Comparison of ENCODE assay signal across 13 mouse cellular contexts in genomic region chr10:37667031-37667745, GRCm38 (mm10).
DNase-seq lines count a peak whose midpoint lies in the region; ATAC-seq and TF ChIP-seq lines count a peak whose summit lies in the region.
"Had no signal": no experiment of that assay in that cellular context is flagged by ENCODE, and none has a peak within 500 bp of the region (broad histone marks: within the 10 kb centered on the region; RNA-seq: fewer than 3 reads in every experiment).

No protein-coding gene starts in this region.

- no peaks in the 10 kb centered on the region for H3K36me3 ChIP-seq in neural tube, embryonic 15.5 days
- H3K36me3 ChIP-seq in embryonic facial prominence, embryonic 11.5 days (replicated peaks; ENCODE audit: control insufficient read depth, insufficient read depth, low read depth, low read length) = no peaks in the 10 kb centered on the region
- no peaks in the 10 kb centered on the region for H3K36me3 ChIP-seq in hindbrain, embryonic 15.5 days
- no peaks in the 10 kb centered on the region for H3K36me3 ChIP-seq in neural tube, embryonic 13.5 days
- H3K36me3 ChIP-seq: embryonic facial prominence, embryonic 13.5 days; liver, embryonic 13.5 days had no signal

- peaks cover 6% of the 10 kb centered on the region for H3K4me1 ChIP-seq in neural tube, embryonic 15.5 days
- H3K4me1 ChIP-seq in embryonic facial prominence, embryonic 11.5 days (ENCODE audit: control insufficient read depth, insufficient read depth, low read length) = no peaks in the 10 kb centered on the region
- 0 out of 2 replicates have a peak, but pooled peaks cover 6% of the 10 kb centered on the region for H3K4me1 ChIP-seq in hindbrain, embryonic 15.5 days (replicated peaks)
- H3K4me1 ChIP-seq in neural tube, embryonic 13.5 days (replicated peaks) = peaks cover 17% of the 10 kb centered on the region
- H3K4me1 ChIP-seq in cerebellum, adult 2 months (ENCODE audit: control insufficient read depth, insufficient read depth, low read length) = peaks cover 2% of the 10 kb centered on the region; the same call in 1 of the 2 replicates
- H3K4me1 ChIP-seq: embryonic facial prominence, embryonic 13.5 days; liver, embryonic 13.5 days had no signal

- TF ChIP-seq CTCF in cerebellum, adult 2 months (IDR thresholded peaks at IDR 0.05; ENCODE audit: borderline replicate concordance, insufficient read depth, low read depth, low read length) = no peak

- DNase-seq in neural tube, embryonic 10.5 days (ENCODE audit: extremely low spot score, low spot score) = peak; percentile 39
- DNase-seq in embryonic facial prominence, embryonic 11.5 days (ENCODE audit: low spot score) = no peak
- no peak for DNase-seq in urinary bladder, adult 18-20 months (ENCODE audit: low spot score in 2 of 2)
- no peak for DNase-seq in cerebellum, adult 2 months
- no peak for DNase-seq in left cerebral cortex, postnatal 10 days (ENCODE audit: extremely low spot score in 1 of 2, low spot score in 2 of 2)
- DNase-seq: cerebellum, adult 8-10 months; liver, embryonic 13.5 days had no signal

- no peak overlapping the region for H3K4me2 ChIP-seq in neural tube, embryonic 15.5 days
- no peak overlapping the region for H3K4me2 ChIP-seq in embryonic facial prominence, embryonic 11.5 days (ENCODE audit: low read depth, low read length)
- H3K4me2 ChIP-seq in hindbrain, embryonic 15.5 days = no peak overlapping the region
- no peak overlapping the region for H3K4me2 ChIP-seq in neural tube, embryonic 13.5 days
- H3K4me2 ChIP-seq: embryonic facial prominence, embryonic 13.5 days; liver, embryonic 13.5 days had no signal

- 16% methylated on average over 7 of the region's 7 CpGs for WGBS in neural tube, embryonic 15.5 days
- WGBS in embryonic facial prominence, embryonic 11.5 days = 47% methylated on average over 7 of the region's 7 CpGs
- 18% methylated on average over 7 of the region's 7 CpGs for WGBS in hindbrain, embryonic 15.5 days
- 13% methylated on average over 7 of the region's 7 CpGs for WGBS in neural tube, embryonic 13.5 days
- WGBS in cerebellum, adult 2 months = 63% methylated on average over 7 of the region's 7 CpGs

- H3K27ac ChIP-seq in neural tube, embryonic 15.5 days (replicated peaks) = no peak overlapping the region
- no peak overlapping the region for H3K27ac ChIP-seq in embryonic facial prominence, embryonic 11.5 days (replicated peaks; ENCODE audit: low read depth, low read length)
- H3K27ac ChIP-seq in hindbrain, embryonic 15.5 days (replicated peaks) = no peak overlapping the region
- no peak overlapping the region for H3K27ac ChIP-seq in neural tube, embryonic 13.5 days (replicated peaks)
- H3K27ac ChIP-seq in cerebellum, adult 2 months (ENCODE audit: insufficient read depth, low read length) = no peak overlapping the region
- H3K27ac ChIP-seq: embryonic facial prominence, embryonic 13.5 days; kidney, postnatal 0 days; liver, embryonic 13.5 days had no signal

- intact Hi-C loops in left cerebral cortex, postnatal 10 days (cut with DNase I) = no loop called here

- no peak overlapping the region for H3K4me3 ChIP-seq in neural tube, embryonic 15.5 days (replicated peaks)
- no peak overlapping the region for H3K4me3 ChIP-seq in embryonic facial prominence, embryonic 11.5 days (ENCODE audit: low read depth, low read length)
- H3K4me3 ChIP-seq in hindbrain, embryonic 15.5 days = no peak overlapping the region
- no peak overlapping the region for H3K4me3 ChIP-seq in neural tube, embryonic 13.5 days
- H3K4me3 ChIP-seq in cerebellum, adult 2 months (replicated peaks; ENCODE audit: insufficient read depth, low read depth, low read length) = no peak overlapping the region
- H3K4me3 ChIP-seq: embryonic facial prominence, embryonic 13.5 days; liver, embryonic 13.5 days had no signal

- H3K27me3 ChIP-seq in neural tube, embryonic 15.5 days (replicated peaks) = no peaks in the 10 kb centered on the region
- no peaks in the 10 kb centered on the region for H3K27me3 ChIP-seq in embryonic facial prominence, embryonic 11.5 days (ENCODE audit: control insufficient read depth, insufficient read depth, low read length)
- H3K27me3 ChIP-seq in hindbrain, embryonic 15.5 days = no peaks in the 10 kb centered on the region
- no peaks in the 10 kb centered on the region for H3K27me3 ChIP-seq in neural tube, embryonic 13.5 days
- H3K27me3 ChIP-seq in cerebellum, adult 2 months (ENCODE audit: control insufficient read depth, insufficient read depth, low read length) = no peaks in the 10 kb centered on the region
- H3K27me3 ChIP-seq: embryonic facial prominence, embryonic 13.5 days; liver, embryonic 13.5 days had no signal

- no peaks in the 10 kb centered on the region for H3K9me3 ChIP-seq in neural tube, embryonic 15.5 days (replicated peaks)
- no peaks in the 10 kb centered on the region for H3K9me3 ChIP-seq in embryonic facial prominence, embryonic 11.5 days (replicated peaks; ENCODE audit: control insufficient read depth, low read length)
- H3K9me3 ChIP-seq in hindbrain, embryonic 15.5 days = no peaks in the 10 kb centered on the region
- H3K9me3 ChIP-seq in neural tube, embryonic 13.5 days = no peaks in the 10 kb centered on the region
- H3K9me3 ChIP-seq: embryonic facial prominence, embryonic 13.5 days; liver, embryonic 13.5 days had no signal

- ATAC-seq in neural tube, embryonic 15.5 days (ENCODE audit: low FRiP score) = no peak
- ATAC-seq in embryonic facial prominence, embryonic 11.5 days (replicated peaks; ENCODE audit: insufficient number of reproducible peaks, low FRiP score, low TSS enrichment, low read depth) = peak; percentile 72; the same call in 1 of the 2 replicates
- ATAC-seq in hindbrain, embryonic 15.5 days (ENCODE audit: low FRiP score, low read depth) = peak; percentile 59; the same call in 1 of the 2 replicates
- peak; percentile 84 for ATAC-seq in neural tube, embryonic 13.5 days (ENCODE audit: low read depth)
- ATAC-seq: lung, postnatal 0 days had no signal

- TF ChIP-seq POLR2A in cerebellum, adult 2 months (IDR thresholded peaks at IDR 0.05; ENCODE audit: borderline replicate concordance, insufficient read depth, low read length) = no peak

- H3K9ac ChIP-seq in neural tube, embryonic 15.5 days (replicated peaks) = no peak overlapping the region
- H3K9ac ChIP-seq in embryonic facial prominence, embryonic 11.5 days (replicated peaks; ENCODE audit: low read length) = no peak overlapping the region
- no peak overlapping the region for H3K9ac ChIP-seq in hindbrain, embryonic 15.5 days
- H3K9ac ChIP-seq in neural tube, embryonic 13.5 days = no peak overlapping the region
- H3K9ac ChIP-seq: embryonic facial prominence, embryonic 13.5 days; liver, embryonic 13.5 days had no signal
